Mouse (Mus musculus) left cerebral cortex, postnatal 14 days (tissue): Measurements from ENCODE around the gene Zbtb16. TPM values are rescaled to one million over a fixed set of nuclear protein-coding genes. Genes with fewer than 3 reads are reported as not detected.

Experiments
- DNase-seq, 2 experiments: peaks; one replicate each; pipeline ENCODE4 v3.0.0; 2021 to 2022; ENCODE audit warnings: low spot score in 2 of 2, mixed read lengths in 1 of 2
- intact Hi-C: fragments of 180-260 bp; cut with DNase I; formaldehyde crosslinking; loops from one replicate; pipeline ENCODE4 v1.15.1; 2025
- long read RNA-seq, 2 experiments: library from polyadenylated mRNA; stranded (forward); transcript quantifications; one replicate each; pipeline ENCODE4 v2.0.0; 2021
- total RNA-seq, 2 experiments: library from RNA; stranded (reverse); gene quantifications; 2 replicates each; pipeline ENCODE4 v1.2.3; 2021

Zbtb16 gene
- 10 to 100 TPM; 56.2 to 65.7 TPM for total RNA-seq
- long read RNA-seq, experiment 1, partial matches to known transcripts, result 0 of 4 reads
- long read RNA-seq, experiment 1, other reads (novel, unspliced or antisense), result 4 of 4 reads
- long read RNA-seq, experiment 2, partial matches to known transcripts, result 1 of 4 reads
- long read RNA-seq, experiment 2, other reads (novel, unspliced or antisense), result 3 of 4 reads

DNA sequence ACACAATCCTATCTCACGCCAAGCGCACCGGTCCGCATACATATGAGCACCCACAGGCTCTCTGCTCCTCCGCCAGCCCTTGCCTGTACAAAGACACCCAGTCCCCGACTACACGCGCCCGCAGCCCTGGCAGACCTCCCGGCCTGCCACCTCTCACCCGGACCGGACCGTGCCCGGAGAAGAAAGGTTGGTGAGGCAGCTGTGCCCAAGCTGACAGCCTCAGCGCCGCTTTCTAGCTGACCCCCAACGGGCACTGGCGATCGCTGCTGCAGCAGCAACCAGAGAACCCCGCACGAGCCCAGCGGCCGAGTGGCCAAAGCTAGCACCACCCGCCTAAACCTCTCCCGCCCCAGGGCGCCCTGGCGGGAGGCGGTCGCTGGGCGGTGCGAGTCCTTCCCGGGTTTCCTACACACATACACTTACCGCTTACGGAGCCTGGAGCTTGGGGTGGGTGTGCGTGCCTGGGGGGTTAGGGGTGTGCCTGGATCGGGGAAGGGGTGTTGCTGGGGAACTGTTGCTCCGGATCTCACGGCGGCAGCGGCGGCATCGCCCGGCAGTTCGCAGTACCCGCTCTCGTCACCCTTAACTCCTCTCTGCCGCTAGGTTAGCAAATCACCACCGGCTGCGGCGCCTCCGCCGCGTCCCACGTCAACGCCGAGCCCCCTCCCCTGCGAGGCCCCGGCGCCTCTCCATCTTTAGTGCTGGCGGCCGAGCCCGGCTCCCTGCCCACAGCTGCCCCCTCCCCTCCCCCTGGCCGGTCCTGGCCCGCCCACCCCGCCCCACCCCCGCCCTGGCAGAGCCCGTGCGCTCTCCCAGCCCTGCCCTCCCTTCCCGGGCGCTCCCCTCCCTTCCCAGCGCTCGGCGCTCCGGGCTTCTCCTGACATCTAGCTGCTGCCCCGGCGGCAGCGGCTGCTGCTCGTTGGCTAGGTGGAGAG, at the start of gene Zbtb16:
TSS of gene Zbtb16 (minus strand) at position 592 of the 935 bp plus-strand sequence.
- peak; percentile 80 to 81 for DNase-seq
- intact Hi-C loops, result loop anchor here (2.0 to 5.0 kb wide), 2 partner anchors 99 to 189 kb away; no protein-coding TSS in a partner anchor

DNA sequence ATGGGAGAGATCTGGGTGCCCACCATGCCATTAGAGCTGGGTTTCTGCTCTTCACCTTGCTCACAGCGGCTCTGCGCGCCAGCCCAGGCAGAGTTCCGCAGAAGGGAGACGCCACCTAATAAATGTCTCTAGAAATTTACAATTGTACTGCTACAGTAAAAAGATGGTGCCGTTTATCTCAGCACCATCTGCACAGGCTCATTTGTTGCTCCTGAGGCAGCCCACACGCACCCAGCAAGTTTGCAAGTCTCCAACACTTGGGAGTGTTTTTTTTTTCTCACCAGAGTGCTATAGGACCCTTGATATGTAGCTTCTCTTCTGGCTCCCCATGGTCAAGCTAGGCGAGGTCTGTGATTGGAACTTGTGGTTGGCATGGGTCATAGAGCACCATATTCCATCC, 36.9 kb upstream of the Zbtb16 start:
- intact Hi-C loops, result no loop called here
- DNase-seq, result peak in 1 of 2 experiments; percentile 19

DNA sequence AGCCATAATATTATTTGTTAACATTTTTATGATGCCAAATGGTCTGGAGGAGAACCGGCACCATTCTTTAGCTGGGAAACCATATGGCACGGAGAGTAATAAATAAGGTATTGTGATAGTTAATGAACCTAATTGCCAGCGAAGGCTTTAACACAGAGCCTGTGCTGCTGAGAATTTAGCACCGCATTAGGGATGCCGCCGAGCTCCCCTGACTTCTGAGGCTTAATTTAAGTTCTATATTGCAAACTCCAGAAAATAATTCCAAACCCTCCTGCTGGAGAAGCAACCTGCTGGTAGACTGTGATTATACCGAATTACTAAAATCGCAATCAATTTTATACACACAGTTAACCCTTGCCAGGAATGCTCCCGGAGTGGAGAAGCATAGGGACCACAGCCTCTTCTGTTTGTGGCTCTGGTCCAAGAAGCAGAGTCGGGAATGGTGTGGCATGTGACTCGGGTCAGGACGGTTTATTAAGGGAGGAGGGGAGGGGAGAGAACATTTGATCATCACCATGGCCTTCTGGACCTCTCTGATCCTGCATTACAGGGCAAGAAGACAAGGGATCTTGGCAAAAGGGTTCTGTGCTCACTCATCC, 30.6 kb upstream of the Zbtb16 start:
- intact Hi-C loops, result no loop called here
- no peak for DNase-seq

DNA sequence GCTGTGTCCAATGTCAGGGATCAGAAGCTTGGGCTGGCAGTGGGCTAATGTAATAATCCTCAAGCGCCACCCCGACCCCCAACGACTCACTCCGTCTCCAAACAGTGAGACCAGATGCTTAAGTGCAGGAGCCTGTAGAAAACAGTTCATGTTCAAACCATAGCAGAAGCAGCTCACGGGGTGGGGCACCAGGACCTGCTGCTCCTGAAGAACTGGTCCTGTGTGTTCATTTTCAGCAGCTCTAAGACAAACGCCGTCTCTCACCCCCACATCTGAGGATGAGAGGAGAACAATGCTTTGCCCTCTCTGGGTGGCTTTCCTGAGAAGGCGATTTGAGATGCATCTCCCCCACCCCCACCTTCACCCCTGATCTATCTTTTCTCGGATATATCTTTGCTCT, 29.2 kb upstream of the Zbtb16 start:
- DNase-seq, result no peak
- intact Hi-C loops, result no loop called here

DNA sequence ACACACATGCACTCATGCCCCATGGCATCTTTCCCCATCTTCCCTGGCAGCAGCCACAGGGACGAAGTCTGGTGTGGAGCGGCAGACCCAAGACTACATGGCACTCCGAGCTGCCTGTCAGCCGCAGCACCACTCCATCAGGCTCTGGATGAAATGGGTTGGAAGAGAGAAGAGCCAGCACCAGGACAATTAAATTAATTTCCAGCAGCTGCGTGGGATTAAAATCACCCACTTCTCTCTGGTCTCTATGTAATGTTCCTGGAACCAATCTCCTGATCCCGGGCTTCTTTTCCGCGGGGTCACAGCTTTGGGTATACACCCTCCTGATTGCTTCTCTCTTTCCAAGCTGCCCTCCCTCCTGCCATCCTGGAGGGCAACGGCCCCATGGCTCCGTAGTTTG, 25.5 kb upstream of the Zbtb16 start:
- intact Hi-C loops, result no loop called here
- DNase-seq, result no peak

DNA sequence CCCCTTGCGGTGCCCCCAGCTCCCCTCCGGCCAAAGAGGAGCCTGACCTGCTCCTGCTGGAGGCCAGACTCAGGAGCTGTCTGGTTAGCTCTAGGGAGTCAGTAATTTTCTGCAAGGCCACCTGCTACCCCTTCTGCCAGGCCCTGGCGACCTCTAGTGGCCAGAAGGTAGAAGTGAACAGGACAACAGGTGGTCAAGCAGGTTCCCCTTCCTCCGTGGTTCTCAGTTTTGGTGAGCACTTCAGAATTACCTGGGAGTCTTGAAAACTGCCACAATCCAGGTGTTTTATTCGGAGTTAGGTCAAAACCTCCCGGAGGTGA, 24.5 kb upstream of the Zbtb16 start:
- intact Hi-C loops, result loop anchor here (1.0 kb wide), 1 partner anchor 214 kb away; no protein-coding TSS in a partner anchor
- DNase-seq, result peak; percentile 62 to 66

DNA sequence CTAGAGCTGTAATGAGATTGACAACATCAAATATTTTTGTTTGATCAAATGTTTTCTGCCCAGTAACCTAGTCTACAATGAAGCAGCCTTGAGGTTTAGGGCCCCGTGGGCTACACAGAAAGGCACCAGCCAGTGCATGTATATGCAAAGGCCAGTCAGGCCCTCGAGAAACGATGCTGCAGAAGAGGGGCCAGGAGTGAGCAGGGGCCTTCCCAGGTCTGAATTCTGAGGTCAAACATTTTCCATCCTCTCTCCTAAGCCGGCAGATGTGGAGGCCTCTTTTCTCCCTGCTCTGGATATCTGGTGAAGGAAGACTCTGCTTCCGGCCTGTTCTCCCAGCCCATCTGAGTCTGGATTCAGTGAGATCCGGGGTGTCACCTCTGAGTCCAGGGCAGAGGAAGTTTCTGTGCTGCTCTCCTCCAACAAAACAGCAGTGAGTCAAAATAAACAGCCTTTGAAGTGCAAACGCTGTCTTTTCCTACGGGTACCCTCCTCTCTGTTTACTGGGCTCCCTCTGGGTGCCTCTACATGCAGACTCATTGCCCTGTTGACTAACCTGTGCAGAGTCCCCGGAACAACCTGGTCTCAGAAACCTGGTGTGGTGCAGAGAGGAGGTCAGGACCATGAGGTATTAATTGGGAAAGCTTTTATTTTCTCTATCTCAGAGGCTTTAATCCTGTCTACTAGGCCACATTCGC, 24.0 kb upstream of the Zbtb16 start:
- intact Hi-C loops, result loop anchor here (1.0 kb wide), 1 partner anchor 214 kb away; no protein-coding TSS in a partner anchor
- no peak for DNase-seq

DNA sequence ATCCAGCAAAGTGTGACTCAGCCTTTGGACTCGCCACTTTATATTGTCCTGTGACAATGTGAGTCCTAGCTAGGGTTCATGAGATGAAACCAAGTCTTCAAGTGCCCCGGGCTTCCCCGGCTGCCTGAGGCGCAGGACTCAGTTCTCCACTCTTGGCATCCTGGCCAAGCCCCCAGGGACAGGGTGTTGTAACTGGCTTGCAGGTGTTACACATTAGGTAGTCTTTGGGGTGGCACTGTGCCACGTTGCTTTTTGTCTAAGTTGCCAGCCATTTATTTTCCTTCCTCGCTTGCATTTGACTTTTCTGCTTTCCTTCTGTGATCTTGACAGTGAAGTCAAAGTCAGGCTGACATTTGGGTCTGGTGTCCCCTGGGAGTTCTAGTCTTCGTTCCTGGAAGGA, 21.9 kb upstream of the Zbtb16 start:
- intact Hi-C loops, result no loop called here
- DNase-seq, result no peak

DNA sequence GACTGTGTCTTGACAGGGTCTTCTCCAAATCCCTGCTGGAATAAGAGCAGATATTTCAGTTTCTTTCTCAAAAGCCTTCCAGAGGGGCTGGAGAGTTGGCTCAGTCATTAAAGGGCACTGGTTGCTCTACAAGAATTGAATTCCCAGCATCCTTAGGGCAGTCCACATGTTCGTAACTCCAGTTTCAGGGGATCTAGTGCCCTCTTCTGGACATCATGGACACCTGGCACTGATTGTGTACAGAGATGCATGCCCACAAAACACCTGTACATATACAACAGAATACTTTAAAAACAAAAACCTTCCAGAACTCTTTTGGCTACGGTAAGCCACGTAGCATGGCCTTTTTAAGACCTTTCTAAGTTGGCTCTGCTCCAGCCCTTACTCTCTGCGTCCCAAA, 20.2 kb upstream of the Zbtb16 start:
- intact Hi-C loops, result no loop called here
- no peak for DNase-seq

DNA sequence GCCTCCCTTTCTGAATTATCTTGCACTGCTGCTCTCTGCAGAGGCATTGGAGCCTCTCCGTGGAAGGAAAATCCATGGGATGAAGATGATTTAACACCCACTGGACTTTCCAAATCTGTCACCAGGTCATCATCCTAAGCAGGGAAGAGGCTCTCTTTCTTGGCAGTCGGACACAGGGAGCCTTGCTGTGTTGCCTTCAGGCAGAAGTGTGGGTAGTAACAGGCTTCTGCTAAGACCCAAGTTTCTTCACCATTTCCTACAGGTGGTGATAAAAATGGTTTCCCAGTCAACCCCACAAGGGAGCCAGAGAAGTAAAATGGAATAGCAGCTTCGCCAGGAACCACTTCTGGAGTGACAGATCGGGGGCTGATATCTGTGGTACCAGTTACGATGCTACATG, 13.5 kb upstream of the Zbtb16 start:
- intact Hi-C loops, result no loop called here
- no peak for DNase-seq

DNA sequence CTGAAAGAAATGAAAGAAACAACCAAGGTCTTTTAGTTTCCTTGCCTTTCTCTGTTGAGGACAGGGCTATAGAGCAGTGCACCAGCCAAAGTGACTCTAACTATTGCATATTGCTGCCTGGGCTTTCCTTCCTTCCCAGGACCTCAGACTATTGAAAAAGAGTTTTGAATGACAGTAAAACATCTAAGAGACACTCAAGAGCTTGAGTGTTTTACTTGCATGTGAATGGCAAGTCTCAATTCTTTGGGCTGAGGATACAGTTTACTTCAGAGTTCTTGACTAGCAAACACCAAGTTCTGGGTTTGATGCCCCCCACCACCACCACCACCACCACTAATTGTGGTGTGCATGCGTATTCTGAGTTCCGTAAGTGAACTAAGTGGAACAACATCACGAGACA, 3.5 kb upstream of the Zbtb16 start:
- intact Hi-C loops, result loop anchor here (5.0 kb wide), 1 partner anchor 192 kb away; no protein-coding TSS in a partner anchor
- DNase-seq, result no peak

DNA sequence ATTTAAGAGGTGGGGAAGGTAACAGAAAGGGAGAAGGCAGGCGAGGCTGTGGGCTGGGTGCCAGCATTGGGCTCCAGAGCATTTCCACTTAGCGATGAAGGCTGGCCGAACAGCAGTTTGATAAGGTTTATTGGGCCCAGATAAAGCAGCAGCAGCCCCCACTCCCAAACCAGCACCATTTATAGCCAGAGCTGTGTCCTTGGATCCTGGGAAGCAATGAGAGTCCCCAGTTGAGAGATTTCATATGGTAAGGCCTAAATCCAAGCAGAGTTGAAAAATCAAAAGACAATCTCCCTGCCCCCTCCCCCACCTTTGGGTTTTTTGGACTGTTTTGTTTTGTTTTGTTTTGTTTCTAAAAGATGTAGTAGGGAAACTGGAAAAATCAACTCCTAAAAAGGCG, 2.3 kb upstream of the Zbtb16 start:
- DNase-seq, result no peak
- intact Hi-C loops, result loop anchor here (5.0 kb wide), 1 partner anchor 191 kb away; no protein-coding TSS in a partner anchor

DNA sequence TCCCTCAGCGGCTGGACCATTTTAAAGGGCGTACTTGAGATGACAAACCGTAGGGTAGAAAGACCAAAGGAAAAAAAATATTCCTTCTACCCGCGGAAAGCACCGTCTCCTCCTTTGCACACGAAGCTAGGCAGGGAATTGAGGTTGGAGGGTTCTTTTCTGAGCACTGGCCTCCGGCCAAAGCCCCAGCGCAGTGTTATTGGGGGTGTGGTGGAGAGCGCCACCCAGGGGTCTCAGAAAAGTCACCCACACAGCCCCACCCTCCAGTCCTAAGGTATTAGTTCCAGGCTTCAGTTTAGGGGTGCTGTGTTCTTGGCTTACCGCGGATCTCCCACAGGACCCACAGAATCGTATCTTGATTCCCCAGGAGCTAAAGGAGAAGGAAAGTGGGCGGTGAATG, 1.2 kb upstream of the Zbtb16 start:
- DNase-seq, result peak in 1 of 2 experiments; percentile 39
- intact Hi-C loops, result loop anchor here (2.0 to 5.0 kb wide), 2 partner anchors 100 to 190 kb away; no protein-coding TSS in a partner anchor

DNA sequence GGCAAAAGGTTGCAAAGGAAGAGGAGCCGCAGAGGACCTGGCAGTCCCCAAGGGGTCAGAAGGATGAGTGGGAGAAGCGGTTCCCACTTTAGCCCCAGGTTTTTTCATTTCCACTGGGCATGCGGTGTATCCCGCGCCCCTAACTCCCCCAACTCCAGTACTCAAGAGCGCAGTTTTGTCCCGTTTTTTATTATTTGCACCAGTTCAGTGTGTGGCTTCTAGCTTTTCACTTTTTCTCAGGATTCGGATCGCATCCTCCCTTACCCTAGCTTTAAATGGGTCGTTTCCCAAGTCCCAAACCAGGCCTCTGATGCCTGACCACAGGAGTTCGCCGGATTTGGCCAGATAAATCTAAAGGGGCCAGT, 526 bp upstream of the Zbtb16 start:
- DNase-seq, result no peak
- intact Hi-C loops, result loop anchor here (2.0 to 5.0 kb wide), 2 partner anchors 100 to 189 kb away; no protein-coding TSS in a partner anchor

DNA sequence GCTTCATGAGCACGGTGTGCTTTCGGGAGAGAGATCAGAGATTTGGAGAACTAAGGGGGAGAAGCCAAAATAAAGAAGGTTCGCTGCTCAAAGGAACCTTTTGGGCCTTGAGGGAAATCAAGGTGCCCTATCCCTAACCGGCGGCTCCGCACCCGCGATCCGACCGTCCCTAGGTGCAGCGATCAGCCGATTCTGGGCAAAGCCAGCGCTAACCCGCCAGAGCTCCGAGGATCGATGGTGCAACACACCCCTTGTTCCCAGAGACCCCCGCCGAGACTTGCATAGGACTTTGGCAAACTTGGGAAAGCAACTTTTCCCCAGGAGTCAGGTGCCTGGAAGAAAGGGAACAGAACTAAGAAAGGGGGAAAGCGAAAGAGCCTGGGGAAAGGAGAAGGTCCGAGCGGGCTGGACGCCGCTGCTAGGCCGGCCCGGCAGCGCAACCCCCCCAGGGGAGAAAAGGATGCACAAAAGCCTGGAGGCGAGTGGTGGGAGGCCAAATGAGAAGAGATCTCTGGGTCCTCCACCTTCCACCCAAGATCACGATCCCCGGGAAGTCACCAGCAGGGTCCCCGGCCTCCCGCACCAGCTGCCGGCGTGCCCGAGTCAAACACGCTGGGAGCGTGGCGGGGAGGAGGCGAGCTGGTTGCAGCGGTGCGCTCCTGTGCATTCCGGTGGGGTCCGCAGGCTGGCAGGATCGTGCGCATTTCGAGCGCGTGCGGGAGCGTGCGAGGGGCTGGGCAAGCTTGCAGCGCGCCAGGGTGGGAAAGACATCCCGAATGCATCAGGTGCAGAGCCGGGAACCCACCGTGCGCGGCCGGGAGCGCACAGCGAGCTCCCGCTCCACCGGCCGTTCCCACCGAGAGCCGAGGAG, 1.2 kb downstream of the Zbtb16 start:
- intact Hi-C loops, result loop anchor here (5.0 kb wide), 1 partner anchor 187 kb away; no protein-coding TSS in a partner anchor
- peak; percentile 39 to 40 for DNase-seq

DNA sequence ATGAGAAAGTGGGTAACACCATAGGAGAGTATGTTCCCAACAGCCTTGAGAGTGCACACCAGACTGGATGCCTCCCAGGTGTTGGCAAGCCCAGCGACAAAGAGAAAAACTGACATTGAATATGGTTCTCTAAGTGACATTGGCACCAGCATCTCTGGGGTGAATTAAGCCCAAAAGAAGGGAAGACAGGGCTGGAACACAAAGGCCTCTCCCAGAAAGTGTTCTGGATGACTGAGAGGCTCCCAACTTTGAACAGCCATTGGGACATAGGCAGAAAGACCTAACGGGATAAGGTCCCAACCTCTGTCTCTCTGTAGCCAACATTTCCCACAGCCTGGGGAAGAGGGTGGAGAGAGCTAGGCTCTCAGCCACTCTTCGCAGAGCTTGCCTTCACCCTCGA, 2.0 kb downstream of the Zbtb16 start:
- no peak for DNase-seq
- intact Hi-C loops, result no loop called here

DNA sequence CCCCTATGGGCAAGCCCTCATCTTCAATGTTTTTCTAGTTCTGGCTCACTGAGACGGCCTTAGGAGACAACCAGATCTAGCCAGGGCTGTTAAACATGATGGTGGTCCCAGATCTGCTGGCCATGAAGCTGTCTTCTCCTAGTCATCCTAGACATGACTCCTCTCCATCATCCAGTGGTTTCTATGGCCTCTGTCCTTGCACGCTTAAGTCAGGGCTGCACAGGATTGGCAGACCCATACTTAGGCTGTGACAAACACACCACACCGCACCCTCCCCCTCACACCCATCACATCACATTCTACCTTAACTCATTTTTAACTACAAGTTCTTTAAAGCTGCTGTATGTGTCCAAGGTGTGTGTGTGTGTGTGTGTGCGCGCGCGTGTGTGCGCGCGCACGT, 2.5 kb downstream of the Zbtb16 start:
- DNase-seq, result no peak
- intact Hi-C loops, result no loop called here

DNA sequence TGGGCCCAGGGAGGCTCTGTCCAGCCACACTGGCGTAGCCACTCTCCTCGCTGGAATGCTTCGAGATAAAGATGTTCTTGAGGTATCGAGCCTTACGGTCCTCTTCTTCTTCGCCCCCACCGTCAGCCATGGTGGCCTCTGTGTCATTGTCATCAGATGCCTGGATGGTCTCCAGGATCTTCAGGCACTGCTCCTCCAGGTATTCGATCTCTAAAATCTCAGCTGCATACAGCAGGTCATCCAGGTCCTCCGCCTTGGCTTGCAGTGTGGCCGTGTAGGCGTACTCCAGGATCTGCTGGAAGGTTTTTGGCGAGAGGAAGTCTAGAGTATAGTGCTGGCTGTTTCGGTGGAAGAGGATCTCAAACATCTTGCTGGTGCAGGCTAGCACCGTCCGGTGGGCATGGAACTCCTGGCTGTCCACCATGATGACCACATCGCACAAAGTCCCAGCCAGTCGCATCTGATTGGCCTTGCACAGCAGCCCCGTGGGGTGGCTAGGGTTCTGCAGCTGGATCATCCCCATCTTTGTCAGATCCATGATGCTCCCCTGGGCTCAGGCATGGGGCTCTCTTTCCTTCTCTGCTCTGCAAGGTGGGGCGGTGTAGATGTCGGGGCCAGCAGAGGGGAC, 3.4 kb downstream of the Zbtb16 start:
- intact Hi-C loops, result no loop called here
- DNase-seq, result no peak
